Mouse (Mus musculus): ENCODE results near the gene Pex5l. TPM values are rescaled to one million over a fixed set of nuclear protein-coding genes. Genes with fewer than 3 reads are reported as not detected.

Gene Pex5l
- total and polyA plus RNA-seq, 3 experiments: 0.08 to 0.44 (median 0.44) TPM

DNA sequence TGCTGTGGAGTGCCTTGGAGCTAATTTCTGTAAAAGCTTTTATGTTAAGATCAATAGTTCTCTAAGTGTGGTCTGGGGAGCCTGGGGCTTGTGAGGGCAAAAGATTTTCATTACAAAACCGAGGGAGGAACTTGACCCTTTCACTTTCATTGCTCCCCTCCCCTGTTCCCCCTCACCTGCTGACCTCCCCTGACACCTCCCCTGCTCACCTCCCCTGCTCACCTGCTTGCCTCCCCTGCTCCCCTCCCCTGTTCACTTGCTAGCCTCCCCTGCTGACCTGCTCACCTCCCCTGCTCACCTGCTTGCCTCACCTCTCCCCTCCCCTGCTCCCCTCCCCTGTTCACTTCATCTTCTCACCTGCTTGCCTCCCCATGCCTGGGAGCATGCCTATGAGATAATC lies 191.7 kb downstream of the Pex5l start:
- Histone ChIP-seq H3K36me3 (replicated peaks in 1 of 2; ENCODE audit: control insufficient read depth in 1 of 2, insufficient read depth in 1 of 2, low read length in 1 of 2) (no peaks in the 10 kb centered on the region), H3K27ac (ENCODE audit: insufficient read depth, low read depth) (no peak overlapping the region), H3K9me3 (replicated peaks; ENCODE audit: low read length) (no peaks in the 10 kb centered on the region), H3K79me2 (replicated peaks; ENCODE audit: control insufficient read depth, extremely low read depth, insufficient read depth, poor library complexity, severe bottlenecking) (no peaks in the 10 kb centered on the region), H3K27me3 (replicated peaks) (no peaks in the 10 kb centered on the region), H3K4me3 (replicated peaks in 1 of 3; ENCODE audit: low read depth in 2 of 3, low read length in 2 of 3, poor library complexity in 1 of 3) (no peak overlapping the region), H3K4me1 (ENCODE audit: control insufficient read depth in 1 of 2, insufficient read depth in 2 of 2) (peaks cover 0 to 8% of the 10 kb centered on the region in 2 experiments; a peak in 1 of 4 replicates), H3K4me2 (ENCODE audit: insufficient read depth, low read depth, poor library complexity, severe bottlenecking) (no peak overlapping the region), H3K9ac (ENCODE audit: insufficient read depth, low read depth) (no peak overlapping the region)
- in situ Hi-C loops (cut with MboI; ENCODE audit: low pct_ligation_motif_present, low pct_unique_long_range_greater_than_20kb, low sequenced_read_pairs) (no loop called here), dilution Hi-C loops (cut with MboI; ENCODE audit: extremely low pct_ligation_motif_present, extremely low pct_unique_long_range_greater_than_20kb, low sequenced_read_pairs) (no loop called here)
- DNase-seq (ENCODE audit: extremely low read depth): no peak
- TF ChIP-seq KAT2A (IDR thresholded peaks at IDR 0.05; ENCODE audit: insufficient replicate concordance, low read length) (no peak), CHD1 (IDR thresholded peaks at IDR 0.05; ENCODE audit: low read depth, low read length) (no peak), MAZ (IDR thresholded peaks at IDR 0.05; ENCODE audit: low read depth, low read length) (no peak)

- Histone ChIP-seq H3K27ac (ENCODE audit: insufficient read depth, low read depth) (no peak overlapping the region), H3K79me2 (replicated peaks; ENCODE audit: control insufficient read depth, extremely low read depth, insufficient read depth, poor library complexity, severe bottlenecking) (no peaks in the 10 kb centered on the region), H3K4me1 (ENCODE audit: control insufficient read depth in 1 of 2, insufficient read depth in 2 of 2) (peaks cover 2 to 8% of the 10 kb centered on the region in 2 experiments; a peak in 2 of 4 replicates), H3K36me3 (replicated peaks in 1 of 2; ENCODE audit: control insufficient read depth in 1 of 2, insufficient read depth in 1 of 2, low read length in 1 of 2) (no peaks in the 10 kb centered on the region), H3K4me2 (ENCODE audit: insufficient read depth, low read depth, poor library complexity, severe bottlenecking) (no peak overlapping the region), H3K9me3 (replicated peaks; ENCODE audit: low read length) (no peaks in the 10 kb centered on the region), H3K4me3 (replicated peaks in 1 of 3; ENCODE audit: low read depth in 2 of 3, low read length in 2 of 3, poor library complexity in 1 of 3) (no peak overlapping the region), H3K27me3 (replicated peaks) (no peaks in the 10 kb centered on the region), H3K9ac (ENCODE audit: insufficient read depth, low read depth) (no peak overlapping the region)
- in situ Hi-C loops (cut with MboI; ENCODE audit: low pct_ligation_motif_present, low pct_unique_long_range_greater_than_20kb, low sequenced_read_pairs) (no loop called here), dilution Hi-C loops (cut with MboI; ENCODE audit: extremely low pct_ligation_motif_present, extremely low pct_unique_long_range_greater_than_20kb, low sequenced_read_pairs) (no loop called here)
- peak; percentile 8 for DNase-seq (ENCODE audit: extremely low read depth)
- no peak for TF ChIP-seq SIN3A (IDR thresholded peaks at IDR 0.05; ENCODE audit: low read length)
- TF ChIP-seq CTCF (conservative IDR thresholded peaks at IDR 0.05 in 1 of 2, IDR thresholded peaks at IDR 0.05 in 1 of 2; ENCODE audit: low read depth in 2 of 2, low read length in 2 of 2): peak; percentile 18 to 50; a peak in 2 of 4 replicates
- no peak for TF ChIP-seq USF1 (IDR thresholded peaks at IDR 0.05; ENCODE audit: low read depth, low read length)
- no peak for TF ChIP-seq NRF1 (IDR thresholded peaks at IDR 0.05; ENCODE audit: low read depth, low read length)
- no peak for TF ChIP-seq BHLHE40 (IDR thresholded peaks at IDR 0.05; ENCODE audit: low read depth, low read length)
Measured at GRCm38 (mm10) chr3:32947486-32947885, 195.6 kb downstream of the Pex5l start.

DNA sequence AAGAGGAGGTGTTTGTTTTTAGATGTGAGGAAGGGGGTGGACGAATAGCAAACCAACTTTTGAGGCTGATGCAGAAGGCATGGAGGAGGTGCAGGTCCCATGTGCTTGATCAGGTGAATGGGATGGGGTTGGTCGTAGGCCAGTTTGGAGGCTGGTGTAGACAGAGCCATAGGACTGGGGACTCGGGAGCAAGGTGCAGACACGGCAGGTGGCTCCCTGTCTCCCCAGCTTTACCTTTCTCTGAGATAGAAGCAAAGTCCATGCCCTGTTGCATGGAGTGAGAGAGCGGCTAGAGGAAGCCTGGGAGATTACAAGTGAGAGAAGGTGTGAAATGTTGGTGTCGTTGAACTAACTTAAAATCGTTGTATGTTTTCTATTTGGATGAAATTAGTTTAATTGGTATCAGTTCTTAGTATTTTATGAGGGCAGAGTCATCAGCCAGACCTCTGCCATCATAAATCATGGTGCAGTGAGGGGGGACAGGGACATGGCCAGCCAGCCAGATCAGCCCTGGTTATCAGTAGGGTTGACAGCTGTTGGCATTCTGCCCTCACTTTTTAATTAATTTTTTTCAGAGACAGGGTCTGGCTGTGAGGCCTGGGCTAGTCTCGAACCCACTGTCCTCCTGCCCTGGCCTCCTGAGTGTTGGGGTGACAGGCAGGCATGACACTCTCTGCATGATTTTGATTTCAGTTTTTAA lies 203.1 kb downstream of the Pex5l start:
- no peaks in the 10 kb centered on the region for H3K27me3 ChIP-seq (replicated peaks)
- no peaks in the 10 kb centered on the region for H3K79me2 ChIP-seq (replicated peaks; ENCODE audit: control insufficient read depth, extremely low read depth, insufficient read depth, poor library complexity, severe bottlenecking)
- no peaks in the 10 kb centered on the region for H3K36me3 ChIP-seq (replicated peaks in 1 of 2; ENCODE audit: control insufficient read depth in 1 of 2, insufficient read depth in 1 of 2, low read length in 1 of 2)
- H3K9ac ChIP-seq (ENCODE audit: insufficient read depth, low read depth): no peak overlapping the region
- dilution Hi-C loops (cut with MboI; ENCODE audit: extremely low pct_ligation_motif_present, extremely low pct_unique_long_range_greater_than_20kb, low sequenced_read_pairs) (no loop called here), in situ Hi-C loops (cut with MboI; ENCODE audit: low pct_ligation_motif_present, low pct_unique_long_range_greater_than_20kb, low sequenced_read_pairs) (no loop called here)
- no peak overlapping the region for H3K4me2 ChIP-seq (ENCODE audit: insufficient read depth, low read depth, poor library complexity, severe bottlenecking)
- H3K27ac ChIP-seq (ENCODE audit: insufficient read depth, low read depth): no peak overlapping the region
- H3K4me3 ChIP-seq (replicated peaks in 1 of 3; ENCODE audit: low read depth in 2 of 3, low read length in 2 of 3, poor library complexity in 1 of 3): no peak overlapping the region
- DNase-seq (ENCODE audit: extremely low read depth): no peak
- peaks cover 0 to 2% of the 10 kb centered on the region in 2 experiments; a peak in 1 of 4 replicates for H3K4me1 ChIP-seq (ENCODE audit: control insufficient read depth in 1 of 2, insufficient read depth in 2 of 2)
- TF ChIP-seq PAX5 (IDR thresholded peaks at IDR 0.05; ENCODE audit: low read length) (no peak), NELFE (IDR thresholded peaks at IDR 0.05; ENCODE audit: low read depth, low read length) (no peak)
- H3K9me3 ChIP-seq (replicated peaks; ENCODE audit: low read length): no peaks in the 10 kb centered on the region

All from CH12.LX (cell line).